Mouse (Mus musculus) neural tube, embryonic 14.5 days (tissue): Measurements from ENCODE around the gene Sfxn5. TPM values are rescaled to one million over a fixed set of nuclear protein-coding genes. Genes with fewer than 3 reads are reported as not detected.

Experiments used
- ATAC-seq: fragments of 200-750 bp; cut with Nextera tagmentation; 2 replicates; pipeline ENCODE4 v1.8.0; 2017; ENCODE audit warnings: low read depth, mild to moderate bottlenecking, moderate TSS enrichment, moderate library complexity
- H3K27ac ChIP-seq: fragments of 300-500 bp; sonication (generic); 2 replicates; pipeline ENCODE4 v1.5.1; 2014; ENCODE audit warnings: low read depth, mild to moderate bottlenecking, control low read depth, low read length, moderate library complexity, mixed read lengths
- H3K27me3 ChIP-seq: fragments of 300-500 bp; sonication (generic); 2 replicates; pipeline ENCODE4 v1.6.1; 2014; ENCODE audit warnings: low read length; ENCODE audit not compliant: control insufficient read depth, insufficient read depth
- H3K36me3 ChIP-seq: fragments of 300-500 bp; sonication (generic); 2 replicates; pipeline ENCODE4 v1.6.1; 2014; ENCODE audit warnings: low read length, mixed read lengths; ENCODE audit not compliant: control insufficient read depth, insufficient read depth
- H3K4me1 ChIP-seq: fragments of 300-500 bp; sonication (generic); 2 replicates; pipeline ENCODE4 v1.6.1; 2014; ENCODE audit warnings: low read length; ENCODE audit not compliant: control insufficient read depth, insufficient read depth
- H3K4me2 ChIP-seq: fragments of 300-500 bp; sonication (generic); 2 replicates; pipeline ENCODE4 v1.6.1; 2014; ENCODE audit warnings: mild to moderate bottlenecking, low read depth, low read length, control low read depth
- H3K4me3 ChIP-seq: fragments of 300-500 bp; sonication (generic); 2 replicates; pipeline ENCODE4 v1.5.1; 2014; ENCODE audit warnings: low read depth, low read length, control low read depth, mixed read lengths
- H3K9ac ChIP-seq: fragments of 300-500 bp; sonication (generic); replicated peaks from 2 replicates; pipeline ENCODE4 v1.6.1; 2014; ENCODE audit warnings: low read depth, mild to moderate bottlenecking, control low read depth, low read length, mixed read lengths
- H3K9me3 ChIP-seq: fragments of 300-500 bp; sonication (generic); 2 replicates; pipeline ENCODE4 v1.6.1; 2016; ENCODE audit warnings: low read length; ENCODE audit not compliant: control insufficient read depth
- WGBS: fragments of 180-500 bp; shearing (Covaris S2); extraction: QIAGEN DNeasy Blood & Tissue Kit; methylation state at CpG from one replicate; pipeline ENCODE4 v1.1.7; 2014; 5-methylcytosine and 5-hydroxymethylcytosine counted together
- polyA plus RNA-seq: library from polyadenylated mRNA; unstranded; fragments of >200 nt; fragmentation: Nextera tagmentation; extraction: Ambion mirVana; gene quantifications from 2 replicates; pipeline ENCODE4 v1.2.1, GENCODE M21; 2014

Sfxn5 gene
- polyA plus RNA-seq: 21.3 and 29.7 TPM in 2 replicates

DNA sequence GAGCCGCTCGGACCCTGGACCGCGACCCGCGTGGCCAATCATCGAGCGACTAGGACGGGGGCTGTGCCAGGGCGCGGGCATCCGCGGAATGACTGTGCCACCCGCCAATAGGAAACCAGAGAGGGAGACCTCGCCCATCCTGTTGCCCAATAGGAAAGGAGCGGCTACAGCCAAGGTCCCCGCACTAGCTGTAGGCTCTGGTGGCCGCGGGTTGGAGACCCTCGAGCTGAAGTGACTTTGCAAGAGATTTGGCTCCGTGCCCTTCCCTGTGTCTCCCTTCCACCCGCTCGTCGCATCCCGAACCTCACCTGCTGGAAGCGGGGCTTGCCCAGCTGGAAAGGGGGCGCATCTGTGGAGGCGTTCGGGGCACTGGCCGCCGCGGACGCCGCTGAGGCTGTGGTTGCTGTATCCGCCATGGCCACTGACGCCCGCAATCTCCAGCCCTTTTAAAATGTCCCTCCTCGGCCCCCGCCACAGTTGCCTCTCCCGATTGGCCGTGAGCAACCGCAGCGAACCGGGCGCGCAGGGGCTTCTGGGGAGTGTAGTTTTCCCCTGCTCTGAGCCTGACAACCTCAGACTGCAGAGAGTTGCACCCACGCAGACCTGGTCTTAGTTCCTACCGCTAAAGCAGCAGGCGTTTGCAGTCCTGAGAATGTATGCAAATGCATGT is at the start of gene Sfxn5:
Gene Sfxn5, minus strand, starts transcription at position 423 of the 670 bp plus-strand sequence.
- Histone ChIP-seq H3K27ac (peak within 1 kb of the TSS; percentile 91), H3K36me3 (peaks cover 4% of the 10 kb centered on the region; the same call in 1 of the 2 replicates), H3K9ac (peak within 1 kb of the TSS; percentile 65), H3K4me2 (peak within 1 kb of the TSS; percentile 98), H3K4me1 (0 out of 2 replicates have a peak, but pooled peaks cover 3% of the 10 kb centered on the region), H3K4me3 (peak within 1 kb of the TSS; percentile 55), H3K27me3 (no peaks in the 10 kb centered on the region; the same call in 1 of the 2 replicates), H3K9me3 (no peaks in the 10 kb centered on the region)
- 0% methylated on average over 49 of the region's 49 CpGs for WGBS
- peak; percentile 98 for ATAC-seq

DNA sequence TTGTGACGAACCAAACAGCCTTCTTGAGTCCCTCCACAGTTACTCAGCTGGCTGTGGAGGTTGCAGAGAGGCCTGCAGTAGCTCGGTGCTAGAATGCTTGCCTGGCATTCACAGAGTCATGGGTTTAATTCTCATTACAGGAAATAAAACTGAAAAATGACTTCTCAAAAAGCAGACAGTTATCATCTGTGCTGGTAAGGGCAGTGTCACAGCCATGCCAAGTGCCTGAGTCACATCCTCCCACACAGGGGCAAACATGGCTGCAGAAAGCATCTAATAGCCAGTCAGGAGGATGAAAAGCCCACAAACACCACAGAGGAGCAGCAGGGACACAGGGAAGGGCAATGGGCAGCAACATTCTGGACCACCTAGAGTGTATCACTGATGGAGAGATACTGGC is 49.6 kb upstream of the Sfxn5 start:
- H3K4me2 ChIP-seq: no peak overlapping the region
- 93% methylated on average over 2 of the region's 2 CpGs for WGBS
- H3K27me3 ChIP-seq: no peaks in the 10 kb centered on the region
- no peak for ATAC-seq
- no peaks in the 10 kb centered on the region for H3K4me1 ChIP-seq
- H3K27ac ChIP-seq: no peak overlapping the region
- H3K9me3 ChIP-seq: no peaks in the 10 kb centered on the region
- H3K9ac ChIP-seq: no peak overlapping the region
- H3K36me3 ChIP-seq: no peaks in the 10 kb centered on the region
- no peak overlapping the region for H3K4me3 ChIP-seq

GRCm38 (mm10) chr6:85381648-85382020 is 48.4 kb upstream of the Sfxn5 start:
- no peak for ATAC-seq
- H3K9ac ChIP-seq: no peak overlapping the region
- 85% methylated on average over 10 of the region's 10 CpGs for WGBS
- no peaks in the 10 kb centered on the region for H3K4me1 ChIP-seq
- no peak overlapping the region for H3K4me3 ChIP-seq
- no peak overlapping the region for H3K27ac ChIP-seq
- no peaks in the 10 kb centered on the region for H3K36me3 ChIP-seq
- no peaks in the 10 kb centered on the region for H3K27me3 ChIP-seq
- no peaks in the 10 kb centered on the region for H3K9me3 ChIP-seq
- H3K4me2 ChIP-seq: no peak overlapping the region

DNA sequence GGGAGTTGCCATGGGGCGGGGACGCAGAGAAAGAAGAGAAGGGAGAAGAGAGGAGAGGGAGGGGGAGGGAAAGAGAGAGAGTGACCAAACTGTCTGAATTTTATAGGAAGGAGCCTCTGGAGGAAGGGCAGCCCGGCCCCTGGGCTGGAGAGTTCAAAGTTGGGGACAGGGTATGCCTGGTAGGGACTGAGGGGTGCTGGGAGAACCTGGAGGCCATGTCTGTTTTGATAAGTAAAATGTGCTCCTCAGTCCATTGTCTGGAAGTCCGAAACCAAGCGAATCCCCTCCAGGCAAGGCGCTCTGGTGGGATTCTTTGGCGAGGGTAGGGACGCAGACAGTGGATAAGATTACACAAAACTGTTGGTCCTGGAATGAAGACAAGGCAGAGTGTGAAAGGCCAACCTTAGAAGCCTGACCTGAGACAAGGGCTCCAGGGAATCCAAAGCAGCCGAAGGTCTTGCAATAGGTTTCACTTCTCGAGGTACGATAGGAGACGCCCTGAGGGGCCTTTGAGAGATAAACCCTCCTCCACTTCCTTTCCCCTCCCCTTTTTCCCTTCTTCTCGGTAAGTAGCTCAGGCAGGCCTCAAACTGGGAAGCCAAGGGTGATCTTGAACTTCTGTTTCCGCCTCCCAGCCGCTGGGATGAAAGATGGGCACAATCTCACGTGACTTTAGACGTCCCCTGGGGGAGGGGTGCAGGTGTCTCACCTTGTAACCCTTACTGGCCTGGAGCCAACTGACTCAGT is 47.9 kb upstream of the Sfxn5 start:
- Histone ChIP-seq H3K4me1 (no peaks in the 10 kb centered on the region), H3K4me3 (no peak overlapping the region), H3K4me2 (peak overlapping the region; percentile 8; the same call in 1 of the 2 replicates), H3K27me3 (no peaks in the 10 kb centered on the region), H3K9me3 (no peaks in the 10 kb centered on the region), H3K9ac (no peak overlapping the region), H3K36me3 (no peaks in the 10 kb centered on the region), H3K27ac (no peak overlapping the region)
- ATAC-seq: peak; percentile 31; the same call in 1 of the 2 replicates
- 17% methylated on average over 17 of the region's 17 CpGs for WGBS

- ATAC-seq: peak; percentile 73; the same call in 1 of the 2 replicates
- no peaks in the 10 kb centered on the region for H3K36me3 ChIP-seq
- H3K27me3 ChIP-seq: no peaks in the 10 kb centered on the region
- H3K9me3 ChIP-seq: no peaks in the 10 kb centered on the region
- H3K4me2 ChIP-seq: peak overlapping the region; percentile 8; the same call in 1 of the 2 replicates
- no peak overlapping the region for H3K27ac ChIP-seq
- WGBS: 28% methylated on average over 10 of the region's 10 CpGs
- no peak overlapping the region for H3K9ac ChIP-seq
- no peak overlapping the region for H3K4me3 ChIP-seq
- H3K4me1 ChIP-seq: no peaks in the 10 kb centered on the region
Measured at GRCm38 (mm10) chr6:85380201-85380900, 47.1 kb upstream of the Sfxn5 start.

- WGBS: 67% methylated on average over 8 of the region's 8 CpGs
- Histone ChIP-seq H3K4me3 (no peak overlapping the region), H3K4me1 (peaks cover 2% of the 10 kb centered on the region), H3K27me3 (no peaks in the 10 kb centered on the region), H3K27ac (no peak overlapping the region), H3K9ac (no peak overlapping the region), H3K36me3 (no peaks in the 10 kb centered on the region), H3K4me2 (no peak overlapping the region), H3K9me3 (no peaks in the 10 kb centered on the region)
- ATAC-seq: no peak
Measured at GRCm38 (mm10) chr6:85378629-85379028, 45.4 kb upstream of the Sfxn5 start.

DNA sequence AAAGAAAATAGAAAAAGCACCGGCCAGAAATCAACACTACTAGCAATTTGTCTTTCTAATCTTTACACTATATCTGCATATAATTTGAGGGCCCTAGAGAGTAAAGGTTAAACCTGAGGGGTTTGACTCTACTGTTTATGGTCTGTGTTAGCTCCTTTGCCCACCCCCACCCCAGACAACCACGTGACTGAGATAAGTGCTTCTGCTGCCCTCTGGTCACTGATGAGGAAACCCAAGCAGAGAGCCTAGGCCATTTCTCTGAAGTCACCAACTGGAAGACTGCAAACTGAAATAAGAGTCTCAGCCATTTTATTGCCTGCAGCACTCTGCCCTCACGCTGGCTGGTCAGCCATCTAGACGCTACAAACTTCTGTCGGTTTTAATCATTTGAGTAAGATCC is 44.7 kb upstream of the Sfxn5 start:
- Histone ChIP-seq H3K36me3 (no peaks in the 10 kb centered on the region), H3K4me2 (no peak overlapping the region), H3K27ac (no peak overlapping the region), H3K27me3 (no peaks in the 10 kb centered on the region), H3K9ac (no peak overlapping the region), H3K9me3 (no peaks in the 10 kb centered on the region), H3K4me1 (peaks cover 9% of the 10 kb centered on the region), H3K4me3 (no peak overlapping the region)
- 60% methylated on average over 5 of the region's 5 CpGs for WGBS
- ATAC-seq: no peak

GRCm38 (mm10) chr6:85377066-85377734 is 44.0 kb upstream of the Sfxn5 start:
- H3K9me3 ChIP-seq: no peaks in the 10 kb centered on the region
- no peak overlapping the region for H3K9ac ChIP-seq
- H3K36me3 ChIP-seq: no peaks in the 10 kb centered on the region
- no peaks in the 10 kb centered on the region for H3K27me3 ChIP-seq
- ATAC-seq: no peak
- no peak overlapping the region for H3K27ac ChIP-seq
- peaks cover 16% of the 10 kb centered on the region for H3K4me1 ChIP-seq
- WGBS: 65% methylated on average over 4 of the region's 4 CpGs
- no peak overlapping the region for H3K4me2 ChIP-seq
- no peak overlapping the region for H3K4me3 ChIP-seq
